Mouse (Mus musculus): ENCODE data around the gene Cd274. TPM values are rescaled to one million over a fixed set of nuclear protein-coding genes. Genes with fewer than 3 reads are reported as not detected.
A peak's percentile ranks its signal among the peaks of the same experiment; 100 is the strongest.

Gene Cd274
- total RNA-seq, 2 experiments from 2014 or later, result 3.4 to 8.4 TPM

DNA sequence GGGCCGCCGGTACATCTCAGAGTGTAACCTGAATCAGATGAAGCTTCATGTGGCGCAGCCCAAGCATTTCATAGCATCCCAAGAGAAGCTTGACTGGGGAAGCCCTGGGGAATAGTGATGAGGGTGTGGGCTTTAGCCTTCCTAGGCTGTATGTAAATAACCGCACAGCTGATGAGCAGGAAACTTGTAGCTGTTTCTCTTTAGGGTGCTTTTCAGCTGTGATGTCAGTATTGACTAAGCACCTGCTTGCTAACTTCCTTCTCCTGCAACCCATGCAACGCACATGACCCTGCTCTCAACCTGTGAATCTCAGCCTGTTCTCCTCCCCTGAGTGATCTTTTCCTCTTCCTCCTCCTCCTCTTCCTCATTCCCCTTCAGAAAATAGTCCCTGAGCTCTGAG is 3.2 kb upstream of the Cd274 start:
- DNase-seq, result no peak

DNA sequence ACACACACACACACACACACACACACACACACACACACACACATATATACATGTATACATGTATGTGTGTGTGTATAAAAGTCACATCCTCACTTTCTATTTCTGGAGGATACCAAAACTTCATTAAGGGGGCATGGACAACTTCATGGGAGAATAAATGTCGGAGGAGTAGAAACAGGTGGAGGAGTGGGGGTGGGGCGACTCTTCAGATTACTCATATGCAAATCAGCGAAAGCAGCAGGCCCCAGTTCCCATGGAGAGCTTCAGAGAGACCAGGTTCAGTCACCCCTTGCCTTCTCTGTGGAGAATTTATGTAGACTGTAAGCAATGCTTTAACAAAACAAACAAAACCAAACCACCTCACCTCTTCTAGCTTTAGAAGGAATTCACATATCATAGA is 2.1 kb upstream of the Cd274 start:
- no peak for DNase-seq

DNA sequence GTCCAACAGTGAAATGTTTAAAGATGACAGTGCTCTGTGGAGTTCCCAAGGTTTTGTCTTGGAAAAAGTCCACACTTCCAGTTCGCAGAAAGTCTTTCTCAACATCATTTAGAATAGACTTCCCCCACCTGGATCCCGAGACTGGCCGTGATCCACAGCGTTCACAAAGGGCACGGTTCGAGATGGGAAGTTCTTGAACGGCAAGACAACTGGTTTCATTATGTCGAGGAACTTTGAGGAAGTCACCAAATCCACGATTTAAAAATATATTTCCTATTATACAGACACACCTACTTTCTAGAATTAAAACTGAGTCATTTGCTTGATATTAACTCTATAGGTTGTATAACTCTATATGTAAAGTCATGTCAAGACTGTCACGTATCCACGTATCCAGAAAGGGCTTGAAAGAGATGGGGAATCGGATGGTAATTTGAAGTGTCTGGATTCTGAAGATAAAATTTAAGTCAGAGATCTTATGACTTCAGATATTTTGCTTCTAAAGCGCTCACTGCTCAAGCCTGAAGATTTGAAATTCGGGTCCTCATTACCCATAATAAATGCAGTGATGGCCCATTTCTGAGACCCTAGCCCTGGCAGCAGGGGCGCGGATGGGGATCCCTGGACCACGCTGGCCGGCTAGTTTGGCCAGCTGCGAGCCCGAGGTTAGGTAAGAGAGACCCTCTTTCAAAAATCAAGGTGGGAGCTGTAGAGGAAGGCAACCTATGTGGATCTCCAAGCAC is 858 bp upstream of the Cd274 start:
- no peak for DNase-seq

DNA sequence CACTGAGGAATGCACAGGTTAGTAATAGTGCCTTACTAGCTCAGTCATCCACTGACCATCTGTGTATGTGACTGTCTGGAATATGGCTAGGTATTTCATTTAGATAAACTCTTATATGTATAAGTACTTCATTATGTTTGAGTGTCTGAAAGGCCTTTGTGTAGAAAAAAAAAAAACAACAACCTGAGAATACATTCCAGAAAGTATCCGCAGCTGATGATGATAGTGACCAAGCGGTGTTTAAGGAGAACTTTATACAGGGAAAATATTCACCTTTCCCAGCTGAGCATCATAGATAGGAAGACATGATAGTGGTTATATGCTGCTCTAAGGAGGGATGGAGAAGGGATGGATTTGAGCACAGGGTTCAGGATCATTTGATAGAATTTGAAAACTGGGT is 786 bp downstream of the Cd274 start:
- no peak for DNase-seq

DNA sequence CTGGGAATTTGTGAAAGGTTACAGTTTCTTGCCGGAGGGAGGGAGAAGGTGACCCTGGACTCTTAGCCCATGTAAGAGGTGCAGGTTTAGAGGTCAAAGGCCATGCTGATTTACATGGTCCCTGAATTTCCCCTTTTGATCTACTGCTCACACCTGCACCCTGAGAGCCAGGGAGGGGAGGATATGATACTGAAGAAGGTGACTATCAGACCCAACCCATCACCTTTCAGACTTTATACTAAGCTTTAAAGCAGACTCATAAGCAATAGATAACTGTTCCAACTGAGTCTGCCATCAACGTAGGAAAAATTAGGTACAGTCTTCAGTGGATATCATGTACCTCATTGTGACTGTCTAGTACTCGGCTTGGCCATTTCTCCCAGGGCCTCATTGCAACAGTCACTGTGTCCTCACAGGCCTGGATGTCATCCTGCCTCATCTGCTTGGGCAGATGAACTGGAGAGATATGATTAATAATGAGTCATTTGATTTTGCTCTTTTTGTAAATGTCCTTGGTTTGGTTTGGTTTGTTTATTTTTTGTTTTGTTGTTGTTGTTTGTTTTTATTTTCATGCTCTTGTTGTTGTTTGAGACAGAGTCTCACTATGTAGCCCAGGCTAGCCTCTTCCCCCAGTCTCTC is 1.5 kb downstream of the Cd274 start:
- DNase-seq, result peak in 1 of 2 experiments; percentile 65

DNA sequence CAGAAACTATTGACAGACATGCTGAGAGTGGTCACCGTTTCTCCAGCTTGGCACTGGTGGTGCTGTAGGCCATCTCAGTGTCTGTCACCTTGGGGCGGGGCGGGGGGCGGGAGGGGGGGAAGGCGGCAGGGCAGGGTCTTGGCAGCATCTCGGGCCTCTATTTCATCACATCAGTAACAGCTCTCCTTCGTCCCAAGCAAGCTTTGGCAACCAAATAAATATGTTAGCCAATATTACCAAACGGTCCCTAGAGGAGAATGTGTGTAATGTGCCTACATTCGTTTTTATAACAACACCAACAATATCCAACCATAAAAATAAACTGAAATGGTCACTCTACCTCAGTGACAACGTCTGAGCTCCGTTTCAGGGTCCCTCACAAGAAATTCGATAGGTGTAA is 2.9 kb downstream of the Cd274 start:
- peak in 1 of 2 experiments; percentile 7 for DNase-seq

DNA sequence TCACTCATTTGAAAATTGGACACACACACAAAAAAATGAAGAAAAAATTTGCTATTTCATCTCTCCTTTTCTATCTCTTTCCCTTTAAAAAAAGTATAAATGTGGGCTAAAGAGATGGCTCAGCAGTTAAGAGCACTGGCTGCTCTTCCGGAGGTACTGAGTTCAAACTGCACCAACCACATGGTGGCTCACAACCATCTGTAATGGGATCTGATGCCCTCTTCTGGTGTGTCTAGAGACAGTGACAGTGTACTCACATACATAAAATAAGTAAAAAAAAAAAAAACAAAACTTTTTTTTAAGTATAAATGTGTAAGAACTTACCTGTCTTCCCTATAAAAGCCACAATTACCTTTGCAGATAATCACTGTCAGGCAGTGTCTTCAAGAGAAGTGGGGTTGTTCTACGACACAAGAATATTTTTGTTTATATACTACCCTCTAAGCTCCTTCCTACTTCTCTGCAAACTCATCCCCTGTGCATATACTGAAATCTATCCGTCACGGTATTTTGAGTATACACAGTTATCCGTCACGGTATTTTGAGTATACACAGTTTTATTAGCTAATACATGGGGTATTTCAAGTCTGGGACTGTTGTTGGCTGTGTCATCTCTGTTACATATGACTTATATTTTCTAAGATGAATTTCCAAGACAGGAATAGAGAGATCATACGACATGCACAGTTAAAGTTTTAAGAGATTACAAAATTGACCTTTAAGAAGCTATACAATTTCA is 3.5 kb downstream of the Cd274 start:
- DNase-seq, result no peak

DNA sequence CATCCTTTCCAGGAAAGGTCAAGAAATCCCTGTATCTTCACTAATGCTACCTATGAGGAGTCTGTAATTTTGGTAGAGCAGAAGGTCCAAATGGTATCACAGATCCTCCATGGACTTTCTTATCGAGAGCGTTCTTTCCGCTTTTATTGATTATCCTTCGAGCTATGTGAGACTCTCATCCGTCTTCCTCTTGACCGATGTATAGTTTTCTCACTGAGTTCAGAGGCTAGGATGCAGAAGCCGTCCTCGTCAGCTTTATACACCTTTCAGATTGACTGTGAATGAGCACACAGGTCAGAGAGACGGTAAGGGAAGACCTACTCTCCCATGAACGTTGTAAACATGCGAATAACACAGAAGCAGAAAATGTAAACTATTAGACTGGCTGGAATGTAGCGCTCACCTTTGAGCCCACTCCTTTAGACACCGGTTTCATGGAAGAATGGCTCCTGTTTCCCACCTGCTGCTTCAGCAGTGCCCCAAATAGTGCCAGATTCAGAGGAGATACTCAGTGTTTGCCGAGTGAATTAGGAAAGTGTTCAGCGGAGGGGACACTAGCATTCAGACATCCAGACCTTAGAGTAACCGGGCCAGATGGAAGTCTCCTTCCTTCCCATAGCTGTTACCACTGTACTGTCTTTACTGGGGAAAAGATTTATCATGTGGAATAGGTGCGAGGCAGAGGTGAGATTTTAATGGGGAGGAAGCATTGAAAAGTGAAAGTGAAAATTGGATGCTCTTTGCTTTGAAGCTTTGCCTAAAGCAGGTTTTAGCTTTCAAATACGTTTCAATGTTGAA is 4.2 kb downstream of the Cd274 start:
- DNase-seq, result no peak

DNA sequence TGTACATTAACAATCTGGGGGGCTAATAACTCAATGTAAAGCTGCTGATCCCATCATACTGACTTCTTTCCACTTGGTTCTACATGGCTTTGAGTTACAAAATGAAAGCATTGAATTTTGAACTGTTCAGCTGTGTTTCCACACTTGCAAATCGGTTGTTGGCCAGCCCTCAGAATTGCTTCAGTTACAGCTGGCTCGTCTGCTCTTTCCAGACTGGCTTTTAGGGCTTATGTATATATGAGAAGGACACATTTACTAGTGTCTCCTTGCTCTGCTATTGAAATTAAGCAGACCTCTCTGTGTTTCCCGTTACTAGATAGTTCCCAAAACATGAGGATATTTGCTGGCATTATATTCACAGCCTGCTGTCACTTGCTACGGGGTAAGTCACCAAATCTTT is 4.9 kb downstream of the Cd274 start:
- peak in 1 of 2 experiments; percentile 47 for DNase-seq

DNA sequence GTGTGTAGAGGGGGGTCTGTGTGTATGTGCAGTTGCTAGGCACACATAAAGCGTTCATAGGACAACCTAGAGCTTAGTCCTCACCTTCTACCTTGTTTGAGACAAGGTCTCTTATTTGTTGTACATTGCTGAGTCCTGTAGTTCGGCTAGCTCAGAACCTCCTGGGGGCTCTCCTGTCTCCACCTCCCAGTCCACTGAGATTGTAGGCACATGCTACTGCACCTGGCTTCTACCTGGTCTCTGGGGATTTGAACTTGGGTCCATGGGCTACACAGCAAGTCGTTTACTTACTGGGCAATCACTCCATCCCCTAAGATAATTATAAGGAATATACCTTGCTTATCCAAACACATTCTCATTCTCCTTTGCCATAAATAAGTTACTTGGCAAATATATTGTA is 5.4 kb downstream of the Cd274 start:
- DNase-seq, result no peak

DNA sequence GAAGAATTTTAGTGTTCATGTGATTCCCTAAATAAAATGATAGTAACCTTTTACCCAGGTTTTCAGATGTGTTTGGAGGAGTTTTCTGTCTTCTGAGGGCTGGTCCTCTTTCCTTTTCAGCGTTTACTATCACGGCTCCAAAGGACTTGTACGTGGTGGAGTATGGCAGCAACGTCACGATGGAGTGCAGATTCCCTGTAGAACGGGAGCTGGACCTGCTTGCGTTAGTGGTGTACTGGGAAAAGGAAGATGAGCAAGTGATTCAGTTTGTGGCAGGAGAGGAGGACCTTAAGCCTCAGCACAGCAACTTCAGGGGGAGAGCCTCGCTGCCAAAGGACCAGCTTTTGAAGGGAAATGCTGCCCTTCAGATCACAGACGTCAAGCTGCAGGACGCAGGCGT is 6.2 kb downstream of the Cd274 start:
- no peak for DNase-seq

DNA sequence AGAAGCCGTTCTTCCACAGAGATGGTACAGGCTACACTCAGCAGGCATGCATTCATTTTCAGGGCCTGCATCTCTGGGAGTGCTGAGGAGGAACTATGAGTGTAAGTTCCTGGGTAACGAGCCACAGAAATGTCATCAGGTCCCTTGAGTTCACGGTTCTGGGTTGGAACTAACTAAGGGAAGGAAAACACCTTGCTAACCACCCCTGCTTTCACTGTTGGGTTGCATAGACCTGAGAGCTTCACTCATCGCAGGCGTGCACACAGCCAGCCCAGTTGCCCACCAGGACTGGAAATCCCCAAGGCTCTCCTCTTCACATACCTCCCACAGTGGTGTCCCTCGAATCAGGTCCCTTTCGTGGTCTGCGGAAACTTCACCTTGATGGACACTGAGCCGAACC is 7.7 kb downstream of the Cd274 start:
- DNase-seq, result no peak

DNA sequence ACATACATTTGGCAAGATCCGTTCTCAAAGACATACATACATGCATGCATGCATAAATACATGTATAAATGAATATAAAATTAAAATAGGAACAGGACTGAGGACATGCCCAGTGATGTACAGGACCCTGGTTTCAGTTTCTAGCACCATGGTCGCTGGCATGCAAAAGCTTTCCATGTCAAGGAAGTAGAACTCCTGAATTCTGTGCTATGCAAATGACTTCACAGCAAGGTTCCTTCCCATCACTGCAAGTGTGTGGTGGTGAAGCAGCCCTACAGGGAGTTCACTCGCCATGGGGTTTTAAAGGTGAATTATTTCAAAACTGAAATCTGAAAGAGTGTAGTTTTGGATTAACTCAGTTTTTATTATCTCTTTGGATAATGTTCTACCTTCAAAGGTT is 9.1 kb downstream of the Cd274 start:
- DNase-seq, result no peak

DNA sequence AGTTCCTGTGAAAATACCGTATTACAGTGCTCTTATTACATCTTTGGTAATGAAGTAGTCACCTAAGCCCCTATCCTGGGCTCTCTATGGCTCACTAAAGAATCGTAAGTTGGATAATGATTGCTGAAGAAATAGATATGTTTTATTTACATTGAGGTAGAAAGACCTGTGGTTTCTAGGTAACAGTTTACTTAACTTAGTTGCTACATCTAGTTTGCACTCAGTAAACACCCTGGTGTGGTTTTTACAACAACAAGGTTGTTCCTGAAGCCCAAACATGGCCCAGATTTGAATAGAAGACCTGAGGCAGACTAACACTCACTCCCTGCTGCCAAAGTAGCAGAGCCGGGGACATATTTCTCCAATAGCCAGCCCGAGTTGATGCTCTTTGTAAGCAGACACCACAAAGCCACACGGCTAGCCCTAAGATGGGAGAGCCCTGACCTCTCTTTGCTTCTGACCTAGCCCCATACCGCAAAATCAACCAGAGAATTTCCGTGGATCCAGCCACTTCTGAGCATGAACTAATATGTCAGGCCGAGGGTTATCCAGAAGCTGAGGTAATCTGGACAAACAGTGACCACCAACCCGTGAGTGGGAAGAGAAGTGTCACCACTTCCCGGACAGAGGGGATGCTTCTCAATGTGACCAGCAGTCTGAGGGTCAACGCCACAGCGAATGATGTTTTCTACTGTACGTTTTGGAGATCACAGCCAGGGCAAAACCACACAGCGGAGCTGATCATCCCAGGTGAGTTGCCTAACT is 12.8 kb downstream of the Cd274 start:
- no peak for DNase-seq

DNA sequence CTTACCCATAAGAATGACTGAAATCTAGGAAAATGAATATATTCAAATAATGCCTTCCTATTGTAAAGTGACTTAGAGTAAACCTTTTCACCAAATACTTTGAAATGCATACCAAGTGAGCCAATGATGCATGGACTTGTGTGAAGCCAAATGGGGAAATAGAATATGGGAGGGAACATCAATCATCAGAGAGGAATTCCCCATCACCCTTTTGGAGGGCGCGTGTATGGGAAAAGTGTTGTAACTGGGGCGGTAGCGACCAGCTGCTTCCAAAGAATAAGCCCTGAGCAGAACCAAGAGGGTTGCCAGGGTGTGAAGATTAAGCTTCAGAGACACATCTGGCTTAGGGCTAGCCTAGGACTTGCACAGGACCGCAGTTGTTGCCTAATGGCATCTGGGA is 16.1 kb downstream of the Cd274 start:
- no peak for DNase-seq

DNA sequence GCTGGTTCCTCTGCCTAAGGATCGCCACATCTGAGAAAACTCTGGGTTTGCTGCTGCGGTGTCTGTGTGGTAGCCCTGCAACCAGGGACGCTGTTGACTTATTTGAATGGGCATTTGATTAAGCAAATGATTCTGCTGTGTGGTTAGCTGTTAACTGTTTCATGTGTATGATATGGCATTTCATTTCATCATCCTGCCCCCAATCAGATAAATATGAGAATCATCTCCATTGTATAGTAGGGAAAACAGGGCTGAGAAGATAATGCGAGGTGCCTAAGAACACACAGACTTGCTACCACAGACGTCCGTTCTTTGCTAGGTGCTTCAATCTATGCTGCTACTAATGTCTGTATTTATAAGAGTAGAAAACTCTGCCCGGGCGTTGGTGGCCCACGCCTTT is 17.2 kb downstream of the Cd274 start:
- DNase-seq, result no peak

DNA sequence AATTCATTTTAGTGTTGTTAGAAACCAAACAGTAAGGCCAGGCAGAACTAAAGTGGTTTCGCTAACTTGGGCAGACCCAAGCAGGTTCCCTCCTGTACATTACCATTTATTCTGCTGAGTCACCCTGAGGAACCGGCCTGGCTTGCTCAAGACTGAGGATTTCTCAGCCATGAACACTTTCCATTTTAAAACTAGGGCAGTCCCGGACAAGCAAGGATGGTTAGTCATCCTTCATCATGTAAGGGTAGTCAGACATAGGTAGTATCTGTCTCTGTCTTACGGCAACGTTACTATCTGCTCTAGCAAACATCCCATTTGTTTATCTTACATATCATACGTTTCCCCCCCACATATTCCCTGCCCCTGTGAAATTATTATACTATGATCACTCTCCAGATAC is 17.7 kb downstream of the Cd274 start:
- DNase-seq, result no peak

DNA sequence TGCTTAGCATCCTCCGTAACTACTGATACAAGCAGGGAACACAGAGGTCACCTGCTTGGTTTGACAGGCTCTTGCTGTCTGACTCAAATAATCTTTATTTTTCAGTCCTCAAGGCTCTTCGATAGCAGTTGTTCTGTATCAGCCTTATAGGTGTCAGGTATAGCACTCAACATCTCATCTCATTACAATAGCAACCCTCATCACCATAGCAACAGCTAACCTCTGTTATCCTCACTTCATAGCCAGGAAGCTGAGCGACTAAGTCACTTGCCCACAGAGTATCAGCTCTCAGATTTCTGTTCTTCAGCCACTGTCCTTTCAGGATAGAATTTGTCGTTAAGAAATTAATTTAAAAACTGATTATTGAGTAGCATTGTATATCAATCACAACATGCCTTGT is 18.6 kb downstream of the Cd274 start:
- no peak for DNase-seq

DNA sequence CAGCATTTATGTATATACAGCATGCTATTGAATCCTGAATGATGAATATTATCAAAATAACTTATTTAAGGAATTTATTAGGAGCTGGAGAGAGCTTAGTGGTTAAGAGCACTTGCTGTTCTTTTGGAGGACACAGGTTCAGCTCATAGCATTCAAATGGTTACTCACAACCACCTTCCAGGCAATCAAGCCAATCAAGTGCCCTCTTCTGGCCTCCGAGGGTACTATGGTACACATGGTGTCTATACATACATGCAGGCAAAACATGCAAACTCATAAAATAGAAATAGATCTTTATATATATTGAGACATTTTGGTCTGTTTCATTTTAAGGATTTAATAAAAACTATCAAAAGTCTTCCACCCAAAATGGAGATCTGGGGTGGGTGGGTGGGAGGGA is 21.6 kb downstream of the Cd274 start:
- no peak for DNase-seq

DNA sequence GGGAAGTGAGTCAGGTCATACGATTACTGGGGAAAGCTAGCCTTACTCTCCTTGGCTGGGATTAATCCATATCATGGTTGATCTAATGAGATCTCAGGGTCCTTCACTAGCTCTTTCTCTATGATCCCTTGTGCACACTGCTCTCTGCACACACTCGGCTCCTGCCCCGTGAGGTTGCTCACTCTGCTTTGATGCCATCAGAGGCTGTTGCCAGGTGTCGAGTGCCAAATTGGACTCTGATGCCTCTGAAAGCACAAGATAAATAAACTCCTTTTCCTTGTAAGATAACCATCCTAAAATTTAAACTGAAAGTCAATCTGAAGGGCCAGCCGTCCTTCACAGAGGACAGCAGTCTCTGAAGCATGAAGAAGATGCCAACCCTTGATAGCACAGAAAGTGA is 23.2 kb downstream of the Cd274 start:
- DNase-seq, result peak in 1 of 2 experiments; percentile 21

DNA sequence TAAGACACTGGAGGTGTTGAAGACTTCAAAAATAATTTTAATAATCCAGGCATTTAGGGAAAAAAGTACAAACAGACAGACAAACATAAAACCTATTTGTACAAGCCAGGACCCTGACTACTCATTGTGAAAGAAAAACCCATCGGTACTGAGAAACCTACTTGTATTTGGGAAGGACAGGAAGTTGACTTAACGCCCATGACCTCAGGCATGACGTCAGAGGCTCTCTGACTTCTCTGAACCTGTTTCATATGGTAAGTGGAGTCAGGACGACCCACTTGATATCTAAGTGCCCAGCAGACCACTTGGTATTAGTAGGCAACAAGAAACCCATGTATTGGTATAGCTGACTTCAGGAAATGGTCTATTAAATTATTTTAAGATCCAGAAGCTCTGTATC is 24.0 kb downstream of the Cd274 start:
- DNase-seq, result no peak

DNA sequence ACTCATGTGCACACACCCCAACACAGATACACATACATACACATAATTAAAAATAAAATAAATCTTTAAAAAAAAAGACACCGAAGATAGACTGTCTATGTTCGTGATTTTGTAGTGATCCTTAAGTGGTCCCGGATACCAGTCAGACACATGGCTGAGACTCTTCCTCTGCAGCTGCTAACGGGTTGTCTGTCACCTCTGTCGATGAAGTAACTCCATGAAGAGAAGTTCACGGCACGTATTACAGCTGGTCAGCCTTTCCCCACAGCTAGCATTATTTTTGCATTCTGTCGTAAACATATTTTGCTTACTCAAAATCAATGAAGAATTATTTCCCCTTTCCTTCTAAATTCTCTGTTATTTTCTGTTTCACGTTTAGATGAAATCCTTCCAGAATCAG is 26.1 kb downstream of the Cd274 start:
- DNase-seq, result no peak
